Mouse (Mus musculus): Measurements from ENCODE around the gene Amer2.

DNA sequence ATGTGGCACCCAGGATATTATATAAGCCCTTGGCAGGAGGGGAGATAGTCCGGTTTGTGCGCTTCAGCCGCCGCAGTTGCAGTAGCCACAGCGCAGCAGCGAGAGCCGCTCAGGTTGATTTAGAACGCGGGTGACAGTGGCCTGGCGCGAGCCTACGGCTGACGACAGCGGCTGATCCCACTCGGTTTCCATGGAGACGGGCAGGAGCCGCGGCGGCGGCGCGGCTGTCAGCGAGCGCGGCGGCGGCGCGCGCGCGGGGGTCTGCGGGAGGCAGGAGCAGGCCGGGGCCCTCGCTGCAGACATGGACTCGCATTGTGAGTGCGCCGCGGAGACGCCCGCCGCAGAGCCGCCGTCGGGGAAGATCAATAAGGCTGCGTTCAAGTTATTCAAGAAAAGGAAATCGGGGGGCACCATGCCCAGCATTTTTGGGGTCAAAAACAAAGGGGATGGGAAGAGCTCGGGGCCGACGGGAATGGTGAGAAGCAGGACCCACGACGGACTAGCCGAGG is 5.1 kb downstream of the Amer2 start:
- no peak for TF ChIP-seq TAL1 (conservative IDR thresholded peaks at IDR 0.05; ENCODE audit: low read depth, low read length)
- no peak for TF ChIP-seq CTCF (IDR thresholded peaks at IDR 0.05; ENCODE audit: low read depth, low read length)

Data from G1E (cell line).